Mouse (Mus musculus) gastrocnemius, adult 2 months (tissue): Measurements from ENCODE around the gene Gm49673. TPM values are rescaled to one million over a fixed set of nuclear protein-coding genes. Genes with fewer than 3 reads are reported as not detected.
"Not testable (repeated sequence)": the region's sequence is repeated elsewhere in the genome, so short reads cannot be mapped to it uniquely, and the experiment has no call there.

Experiments
- DNase-seq: peaks from one replicate; pipeline ENCODE4 v3.0.0; 2022
- H3K27ac ChIP-seq: fragments of 200-600 bp; 2 replicates; pipeline ENCODE4 v1.8.1; 2022; ENCODE audit warnings: mild to moderate bottlenecking
- H3K4me3 ChIP-seq: fragments of 200-600 bp; 2 replicates; pipeline ENCODE4 v1.8.1; 2022; ENCODE audit warnings: mild to moderate bottlenecking, moderate library complexity
- CTCF ChIP-seq: fragments of 200-600 bp; IDR thresholded peaks from 2 replicates; pipeline ENCODE4 v1.8.1; 2022; ENCODE audit warnings: antibody characterized with exemption, mild to moderate bottlenecking, moderate library complexity
- intact Hi-C: fragments of 180-260 bp; cut with DNase I; formaldehyde crosslinking; loops from one replicate; pipeline ENCODE4 v1.15.1; 2025
- total RNA-seq, 2 experiments: library from RNA; stranded (reverse); gene quantifications; 2 replicates each; pipeline ENCODE4 v1.2.3; 2021

Gene Gm49673
- total RNA-seq, 2 experiments from 2014 or later = 0.38 TPM; not detected in 1

- H3K4me3 ChIP-seq, DNase-seq, intact Hi-C loops, H3K27ac ChIP-seq: not testable (repeated sequence)
Observed at GRCm38 (mm10) chr17:8096199-8096598, 51.4 kb downstream of the Gm49673 start.

GRCm38 (mm10) chr17:8095653-8096052 lies 51.9 kb downstream of the Gm49673 start:
- H3K4me3 ChIP-seq, DNase-seq, intact Hi-C loops, H3K27ac ChIP-seq: not testable (repeated sequence)

- DNase-seq, H3K27ac ChIP-seq, intact Hi-C loops, H3K4me3 ChIP-seq: not testable (repeated sequence)
Observed at GRCm38 (mm10) chr17:8092537-8093526, 54.8 kb downstream of the Gm49673 start.

- intact Hi-C loops, H3K4me3 ChIP-seq, DNase-seq, H3K27ac ChIP-seq: not testable (repeated sequence)
Observed at GRCm38 (mm10) chr17:8091320-8091719, 56.3 kb downstream of the Gm49673 start.

- H3K4me3 ChIP-seq, H3K27ac ChIP-seq, DNase-seq, intact Hi-C loops: not testable (repeated sequence)
Observed at GRCm38 (mm10) chr17:8069847-8070246, 77.7 kb downstream of the Gm49673 start.

GRCm38 (mm10) chr17:8056637-8057138 lies 90.9 kb downstream of the Gm49673 start:
- H3K4me3 ChIP-seq, DNase-seq, H3K27ac ChIP-seq, intact Hi-C loops: not testable (repeated sequence)

GRCm38 (mm10) chr17:8055919-8056589 lies 91.5 kb downstream of the Gm49673 start:
- H3K4me3 ChIP-seq, H3K27ac ChIP-seq, DNase-seq, intact Hi-C loops: not testable (repeated sequence)

GRCm38 (mm10) chr17:8051247-8051646 lies 96.3 kb downstream of the Gm49673 start:
- intact Hi-C loops, H3K27ac ChIP-seq, H3K4me3 ChIP-seq: not testable (repeated sequence)
- peak; percentile 81 for DNase-seq
- peak; percentile 62 for TF ChIP-seq CTCF

- H3K27ac ChIP-seq, intact Hi-C loops, H3K4me3 ChIP-seq, DNase-seq: not testable (repeated sequence)
Observed at GRCm38 (mm10) chr17:8050218-8050617, 97.4 kb downstream of the Gm49673 start.

GRCm38 (mm10) chr17:8046178-8046577 lies 101.4 kb downstream of the Gm49673 start:
- DNase-seq = peak; percentile 57
- H3K27ac ChIP-seq, H3K4me3 ChIP-seq, intact Hi-C loops: not testable (repeated sequence)
- TF ChIP-seq CTCF = peak; percentile 51

GRCm38 (mm10) chr17:8041197-8041596 lies 106.4 kb downstream of the Gm49673 start:
- H3K4me3 ChIP-seq, DNase-seq, H3K27ac ChIP-seq, intact Hi-C loops: not testable (repeated sequence)

GRCm38 (mm10) chr17:8039916-8040635 lies 107.5 kb downstream of the Gm49673 start:
- H3K4me3 ChIP-seq, intact Hi-C loops: not testable (repeated sequence)

GRCm38 (mm10) chr17:8036976-8037375 lies 110.6 kb downstream of the Gm49673 start:
- intact Hi-C loops, DNase-seq, H3K4me3 ChIP-seq, H3K27ac ChIP-seq: not testable (repeated sequence)

More at GRCm38 (mm10) chr17:8039916-8040635, 107.5 kb downstream of the Gm49673 start:
- H3K27ac ChIP-seq, DNase-seq: not testable (repeated sequence)

Other genes with a start within 250 kb of the Gm49673 start
- 1 to 10 TPM; 2.3 to 2.4 TPM for gene Tagap, start 221.8 kb downstream of the Gm49673 start, total RNA-seq
- 10 to 100 TPM; 22.1 to 23.7 TPM for gene Rsph3a, start 202.2 kb downstream of the Gm49673 start, total RNA-seq
- gene Rnaset2a, start 309 bp upstream of the Gm49673 start, total RNA-seq = 10 to 100 TPM; 14.1 to 16.9 TPM
- 10 to 100 TPM; 17.3 to 22.9 TPM for gene Fgfr1op, start 17.7 kb upstream of the Gm49673 start, total RNA-seq
- not detected for gene Ccr6, start 88.3 kb upstream of the Gm49673 start, total RNA-seq
- 100 to 1,000 TPM; 440 to 533 TPM for gene Mpc1, start 135.1 kb upstream of the Gm49673 start, total RNA-seq
- gene Sft2d1, start 163.3 kb upstream of the Gm49673 start, total RNA-seq = 1 to 10 TPM; 4.9 to 9.6 TPM
- gene Prr18, start 189.7 kb upstream of the Gm49673 start, total RNA-seq = under 1 TPM; 0.08 TPM
- gene T2, start 208.2 kb upstream of the Gm49673 start, total RNA-seq = not detected